Mouse (Mus musculus) CH12.LX (cell line): ENCODE measurements around the gene Gm3164. TPM values are rescaled to one million over a fixed set of nuclear protein-coding genes. Genes with fewer than 3 reads are reported as not detected.
"Not testable (repeated sequence)": the region's sequence is repeated elsewhere in the genome, so short reads cannot be mapped to it uniquely, and the experiment has no call there.

Source experiments
- DNase-seq: peaks from one replicate; pipeline ENCODE4 v3.0.0-alpha.2; 2013; ENCODE audit errors: extremely low read depth
- H3K27ac ChIP-seq: 2 replicates; pipeline ENCODE4 v1.5.1; 2012; ENCODE audit warnings: low read depth, mild to moderate bottlenecking, control low read depth, moderate library complexity; ENCODE audit not compliant: insufficient read depth
- H3K27me3 ChIP-seq: replicated peaks from 2 replicates; pipeline ENCODE3; 2012; ENCODE audit warnings: inconsistent platforms
- H3K36me3 ChIP-seq, 2 experiments: replicated peaks in 1 of 2; 2 replicates each; pipeline versions ENCODE3 to v1.6.1; 2012; ENCODE audit warnings: inconsistent platforms in 1 of 2, low read length in 1 of 2, mild to moderate bottlenecking in 1 of 2, mixed read lengths in 1 of 2, moderate library complexity in 1 of 2; ENCODE audit not compliant: control insufficient read depth in 1 of 2, insufficient read depth in 1 of 2
- H3K4me1 ChIP-seq, 2 experiments: 2 replicates each; pipeline ENCODE4 v1.6.1; 2012; ENCODE audit warnings: inconsistent platforms in 1 of 2, moderate library complexity in 1 of 2; ENCODE audit not compliant: insufficient read depth in 2 of 2, control insufficient read depth in 1 of 2
- H3K4me2 ChIP-seq: 2 replicates; pipeline ENCODE4 v1.6.1; 2012; ENCODE audit warnings: low read depth, mild to moderate bottlenecking, control low read depth; ENCODE audit not compliant: poor library complexity, insufficient read depth, severe bottlenecking
- H3K4me3 ChIP-seq, 3 experiments: fragments of 150-350 bp in 1 of 3; sonication (generic) in 1 of 3; replicated peaks in 1 of 3; 2 replicates each; pipeline versions ENCODE3 to v1.5.1; 2011 to 2012; ENCODE audit warnings: low read depth in 2 of 3, low read length in 2 of 3, mild to moderate bottlenecking in 2 of 3, moderate library complexity in 2 of 3, control low read depth in 1 of 3, improper control_type of control experiment in 1 of 3, inconsistent platforms in 1 of 3, mixed read lengths in 1 of 3; ENCODE audit not compliant: poor library complexity in 1 of 3
- H3K79me2 ChIP-seq: replicated peaks from 2 replicates; pipeline ENCODE4 v1.6.1; 2012; ENCODE audit warnings: mild to moderate bottlenecking, moderate library complexity; ENCODE audit not compliant: control insufficient read depth, poor library complexity, insufficient read depth, severe bottlenecking; ENCODE audit errors: extremely low read depth
- H3K9ac ChIP-seq: 2 replicates; pipeline ENCODE4 v1.6.1; 2012; ENCODE audit warnings: low read depth, mild to moderate bottlenecking, control low read depth, moderate library complexity; ENCODE audit not compliant: insufficient read depth
- H3K9me3 ChIP-seq: replicated peaks from 2 replicates; pipeline ENCODE3; 2012; ENCODE audit warnings: low read length, inconsistent platforms, mixed read lengths
- dilution Hi-C: fragments of 300-500 bp; cut with MboI; formaldehyde crosslinking; loops from 2 replicates; pipeline ENCODE4 v1.14.3; 2020; ENCODE audit warnings: low sequenced_read_pairs; ENCODE audit not compliant: extremely low pct_unique_long_range_greater_than_20kb, extremely low pct_ligation_motif_present
- in situ Hi-C: fragments of 300-500 bp; cut with MboI; formaldehyde crosslinking; loops from 3 replicates; pipeline ENCODE4 v1.14.3; 2019; ENCODE audit warnings: low sequenced_read_pairs, low pct_ligation_motif_present, low pct_unique_long_range_greater_than_20kb, mixed read lengths
- polyA plus RNA-seq: library from polyadenylated mRNA; unstranded; fragments of >175 nt; gene quantifications from 2 replicates; pipeline ENCODE4 v1.2.1, GENCODE M21; 2012; ENCODE audit warnings: low read depth; ENCODE audit not compliant: insufficient read length
- total RNA-seq, 2 experiments: library from RNA; depleted of rRNA; stranded (reverse); fragments of 300-350 nt in 1 of 2; fragments of >200 nt in 1 of 2; gene quantifications; 2 replicates each; pipeline ENCODE4 v1.2.3; 2012 to 2014

Gm3164 gene
- total and polyA plus RNA-seq, 3 experiments: not detected

DNA sequence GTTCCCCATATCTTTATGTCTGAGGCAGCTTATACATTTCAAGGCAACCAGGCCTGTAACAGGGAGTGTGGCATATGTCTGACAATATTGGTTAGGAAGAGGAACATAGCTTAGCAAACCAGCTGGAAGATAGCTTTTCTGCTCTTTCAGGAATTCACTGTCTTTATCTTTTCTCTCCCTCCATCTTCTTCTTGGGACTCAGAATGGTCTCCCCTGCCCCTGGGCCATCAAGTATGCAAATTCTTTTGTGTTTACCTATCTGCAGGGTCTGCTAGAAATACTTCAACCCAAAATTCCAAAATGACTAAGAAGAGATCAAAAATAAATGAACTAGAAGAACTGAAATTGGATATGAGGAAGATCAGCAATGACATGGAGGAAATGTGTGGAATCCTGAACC is 15.4 kb downstream of the Gm3164 start, which contains the start of gene Gm3173:
Gm3173 (plus strand) TSS at position 301 of the 400 bp plus-strand sequence.
- H3K4me2 ChIP-seq, H3K27ac ChIP-seq, H3K4me1 ChIP-seq, H3K9ac ChIP-seq, H3K36me3 ChIP-seq, in situ Hi-C loops, H3K4me3 ChIP-seq, H3K79me2 ChIP-seq, dilution Hi-C loops, DNase-seq, H3K9me3 ChIP-seq, H3K27me3 ChIP-seq: not testable (repeated sequence)

DNA sequence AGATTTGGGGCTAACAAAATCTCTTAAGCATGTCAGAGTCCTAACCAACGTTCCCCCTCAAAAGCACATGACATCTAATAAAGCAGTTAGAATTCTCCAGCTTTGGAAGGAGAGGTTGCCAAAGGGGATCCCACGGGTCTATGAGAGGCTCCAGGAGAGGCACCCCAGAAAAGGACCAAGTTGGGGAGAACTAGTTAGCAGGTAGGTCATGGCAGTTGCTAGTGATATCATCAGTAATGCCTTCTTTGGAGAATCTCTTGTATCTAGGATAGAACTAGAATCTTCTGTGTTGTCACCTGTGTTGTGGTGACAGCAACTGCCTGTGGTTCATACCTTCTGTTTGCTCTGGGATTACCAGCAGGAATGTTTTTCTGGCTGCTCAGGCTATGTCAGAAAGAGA is 66.2 kb downstream of the Gm3164 start, which contains the start of gene Gm3182:
Gm3182 (plus strand) TSS at position 301 of the 400 bp plus-strand sequence.
- in situ Hi-C loops, H3K4me1 ChIP-seq, H3K9me3 ChIP-seq, H3K36me3 ChIP-seq, H3K27me3 ChIP-seq, H3K4me3 ChIP-seq, H3K4me2 ChIP-seq, H3K79me2 ChIP-seq, dilution Hi-C loops, H3K27ac ChIP-seq, DNase-seq, H3K9ac ChIP-seq: not testable (repeated sequence)

Other genes with a start within 250 kb of the Gm3164 start
- gene Gm2974, start 232.9 kb upstream of the Gm3164 start, total RNA-seq (2012; rRNA removed): not detected in 2 replicates
- not detected in 2 replicates for gene Gm2974, start 232.9 kb upstream of the Gm3164 start, total RNA-seq (2014; rRNA removed)
- gene Gm2974, start 232.9 kb upstream of the Gm3164 start, polyA plus RNA-seq: not detected in 2 replicates
- gene Gm3138, start 165.8 kb upstream of the Gm3164 start, total RNA-seq (2012; rRNA removed): not detected in 2 replicates
- not detected in 2 replicates for gene Gm3138, start 165.8 kb upstream of the Gm3164 start, total RNA-seq (2014; rRNA removed)
- gene Gm3138, start 165.8 kb upstream of the Gm3164 start, polyA plus RNA-seq: not detected in 2 replicates
- not detected in 2 replicates for gene Gm3149, start 98.2 kb upstream of the Gm3164 start, total RNA-seq (2012; rRNA removed)
- gene Gm3149, start 98.2 kb upstream of the Gm3164 start, total RNA-seq (2014; rRNA removed): not detected in 2 replicates
- not detected in 2 replicates for gene Gm3149, start 98.2 kb upstream of the Gm3164 start, polyA plus RNA-seq
- gene 2610042L04Rik, start 80.7 kb upstream of the Gm3164 start, total RNA-seq (2012; rRNA removed): not detected in 2 replicates
- gene 2610042L04Rik, start 80.7 kb upstream of the Gm3164 start, total RNA-seq (2014; rRNA removed): not detected in 2 replicates
- gene 2610042L04Rik, start 80.7 kb upstream of the Gm3164 start, polyA plus RNA-seq: not detected in 2 replicates
- not detected in 2 replicates for gene Gm3159, start 17.9 kb upstream of the Gm3164 start, total RNA-seq (2012; rRNA removed)
- gene Gm3159, start 17.9 kb upstream of the Gm3164 start, total RNA-seq (2014; rRNA removed): not detected in 2 replicates
- gene Gm3159, start 17.9 kb upstream of the Gm3164 start, polyA plus RNA-seq: not detected in 2 replicates
- gene Gm3173, start 15.5 kb downstream of the Gm3164 start, total RNA-seq (2012; rRNA removed): not detected in 2 replicates
- not detected in 2 replicates for gene Gm3173, start 15.5 kb downstream of the Gm3164 start, total RNA-seq (2014; rRNA removed)
- gene Gm3173, start 15.5 kb downstream of the Gm3164 start, polyA plus RNA-seq: not detected in 2 replicates
- not detected in 2 replicates for gene Gm3182, start 66.3 kb downstream of the Gm3164 start, total RNA-seq (2012; rRNA removed)
- not detected in 2 replicates for gene Gm3182, start 66.3 kb downstream of the Gm3164 start, total RNA-seq (2014; rRNA removed)
- gene Gm3182, start 66.3 kb downstream of the Gm3164 start, polyA plus RNA-seq: not detected in 2 replicates
- not detected in 2 replicates for gene Gm3047, start 140.0 kb downstream of the Gm3164 start, total RNA-seq (2012; rRNA removed)
- not detected in 2 replicates for gene Gm3047, start 140.0 kb downstream of the Gm3164 start, total RNA-seq (2014; rRNA removed)
- not detected in 2 replicates for gene Gm3047, start 140.0 kb downstream of the Gm3164 start, polyA plus RNA-seq
- not detected in 2 replicates for gene Gm8159, start 216.9 kb downstream of the Gm3164 start, total RNA-seq (2012; rRNA removed)
- gene Gm8159, start 216.9 kb downstream of the Gm3164 start, total RNA-seq (2014; rRNA removed): not detected in 2 replicates
- not detected in 2 replicates for gene Gm8159, start 216.9 kb downstream of the Gm3164 start, polyA plus RNA-seq
- gene Gm3239, start 248.7 kb downstream of the Gm3164 start, total RNA-seq (2012; rRNA removed): not detected in 2 replicates
- not detected in 2 replicates for gene Gm3239, start 248.7 kb downstream of the Gm3164 start, total RNA-seq (2014; rRNA removed)
- gene Gm3239, start 248.7 kb downstream of the Gm3164 start, polyA plus RNA-seq: not detected in 2 replicates